Mouse (Mus musculus): ENCODE measurements around the gene Hist2h2aa1. TPM values are rescaled to one million over a fixed set of nuclear protein-coding genes. Genes with fewer than 3 reads are reported as not detected.
"Not testable (repeated sequence)": the region's sequence is repeated elsewhere in the genome, so short reads cannot be mapped to it uniquely, and the experiment has no call there.

The Hist2h2aa1 gene
- polyA plus RNA-seq, 1 experiment from 2014 or later, result 55.7 TPM

GRCm38 (mm10) chr3:96264404-96264949 lies 19.2 kb downstream of the Hist2h2aa1 start:
- H3K36me3 ChIP-seq (ENCODE audit: control insufficient read depth, insufficient read depth), result no peaks in the 10 kb centered on the region

DNA sequence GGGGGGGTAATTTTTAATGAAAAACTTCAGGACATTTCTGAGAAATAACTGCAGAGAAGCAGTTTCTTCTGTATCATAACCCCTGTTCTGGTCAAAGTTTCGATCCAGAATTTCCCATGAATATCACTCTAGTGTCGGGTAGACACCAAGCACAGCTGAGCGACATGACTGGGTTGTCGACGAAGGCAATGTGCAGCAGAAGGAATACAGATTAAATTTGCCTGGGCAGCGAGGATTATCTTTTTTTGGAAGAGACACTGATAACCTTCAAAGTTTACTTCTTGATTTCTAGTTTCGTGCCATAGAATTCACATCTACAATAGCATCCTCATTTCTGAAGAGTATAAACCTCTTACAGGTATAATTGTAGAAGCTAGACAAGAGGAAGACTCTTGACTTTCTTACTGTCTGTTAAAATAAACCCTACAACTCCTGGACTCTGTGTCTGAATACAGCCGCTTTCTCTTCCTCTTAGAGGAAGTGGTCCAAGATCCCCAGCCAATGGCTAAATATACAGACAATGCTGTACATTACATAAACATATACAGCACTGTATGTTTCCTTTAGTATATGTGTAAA lies 20.9 kb downstream of the Hist2h2aa1 start:
- Histone ChIP-seq H3K27ac (ENCODE audit: low read depth, low read length) (no peak overlapping the region), H3K4me3 (ENCODE audit: low read depth, low read length) (no peak overlapping the region), H3K36me3 (ENCODE audit: control insufficient read depth, insufficient read depth) (no peaks in the 10 kb centered on the region), H3K9ac (ENCODE audit: low read depth, low read length) (no peak overlapping the region), H3K9me3 (ENCODE audit: control insufficient read depth) (no peaks in the 10 kb centered on the region), H3K27me3 (replicated peaks; ENCODE audit: control insufficient read depth, insufficient read depth, low read length) (no peaks in the 10 kb centered on the region), H3K4me1 (replicated peaks; ENCODE audit: control insufficient read depth, insufficient read depth, low read length) (no peaks in the 10 kb centered on the region; the same call in 1 of the 2 replicates), H3K4me2 (replicated peaks; ENCODE audit: low read depth) (no peak overlapping the region)
- 87% methylated on average over 8 of the region's 8 CpGs for WGBS
- ATAC-seq, result no peak
- TF ChIP-seq CTCF (IDR thresholded peaks at IDR 0.05; ENCODE audit: low read depth), result no peak

More at GRCm38 (mm10) chr3:96264404-96264949, 19.2 kb downstream of the Hist2h2aa1 start:
- Histone ChIP-seq H3K27ac (ENCODE audit: low read depth, low read length) (peak overlapping the region; percentile 94; the same call in 1 of the 2 replicates), H3K27me3 (replicated peaks; ENCODE audit: control insufficient read depth, insufficient read depth, low read length) (no peaks in the 10 kb centered on the region), H3K4me2 (replicated peaks; ENCODE audit: low read depth) (peak overlapping the region; percentile 85), H3K9ac (ENCODE audit: low read depth, low read length) (0 out of 2 replicates have a peak overlapping the region, but pooled peaks have one; percentile 72), H3K9me3 (ENCODE audit: control insufficient read depth) (no peaks in the 10 kb centered on the region), H3K4me3 (ENCODE audit: low read depth, low read length) (no peak overlapping the region), H3K4me1 (replicated peaks; ENCODE audit: control insufficient read depth, insufficient read depth, low read length) (no peaks in the 10 kb centered on the region)
- no peak for TF ChIP-seq CTCF (IDR thresholded peaks at IDR 0.05; ENCODE audit: low read depth)
- ATAC-seq, result no peak
- WGBS, result 70% methylated on average over 7 of the region's 7 CpGs

DNA sequence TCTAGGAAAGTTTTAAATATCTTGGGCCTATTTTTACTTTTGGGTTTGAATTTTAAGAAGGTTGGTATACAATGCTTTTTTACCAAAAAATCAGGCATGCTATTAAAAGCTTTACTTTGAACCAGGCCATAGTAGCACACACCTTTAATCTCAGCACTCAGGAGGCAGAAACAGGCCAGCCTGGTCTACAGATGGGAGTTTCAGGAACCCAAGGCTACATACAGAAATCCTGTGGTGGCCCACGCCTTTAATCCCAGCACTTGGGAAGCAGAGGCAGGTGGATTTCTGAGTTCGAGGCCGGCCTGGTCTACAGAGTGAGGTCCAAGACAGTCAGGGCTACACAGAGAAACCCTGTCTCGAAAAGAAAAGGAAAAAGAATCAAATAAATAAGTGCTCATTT lies 22.2 kb downstream of the Hist2h2aa1 start:
- TF ChIP-seq CTCF (IDR thresholded peaks at IDR 0.05; ENCODE audit: low read depth), result no peak
- H3K4me3 ChIP-seq (ENCODE audit: low read depth, low read length), result no peak overlapping the region
- H3K9ac ChIP-seq (ENCODE audit: low read depth, low read length), result no peak overlapping the region
- no peaks in the 10 kb centered on the region for H3K36me3 ChIP-seq (ENCODE audit: control insufficient read depth, insufficient read depth)
- H3K4me1 ChIP-seq (replicated peaks; ENCODE audit: control insufficient read depth, insufficient read depth, low read length), result no peaks in the 10 kb centered on the region; the same call in 1 of the 2 replicates
- no peak overlapping the region for H3K27ac ChIP-seq (ENCODE audit: low read depth, low read length)
- H3K9me3 ChIP-seq (ENCODE audit: control insufficient read depth), result no peaks in the 10 kb centered on the region
- WGBS, result 80% methylated on average over 4 of the region's 4 CpGs
- no peak for ATAC-seq
- peak overlapping the region; percentile 63 for H3K4me2 ChIP-seq (replicated peaks; ENCODE audit: low read depth)
- H3K27me3 ChIP-seq (replicated peaks; ENCODE audit: control insufficient read depth, insufficient read depth, low read length), result no peaks in the 10 kb centered on the region

DNA sequence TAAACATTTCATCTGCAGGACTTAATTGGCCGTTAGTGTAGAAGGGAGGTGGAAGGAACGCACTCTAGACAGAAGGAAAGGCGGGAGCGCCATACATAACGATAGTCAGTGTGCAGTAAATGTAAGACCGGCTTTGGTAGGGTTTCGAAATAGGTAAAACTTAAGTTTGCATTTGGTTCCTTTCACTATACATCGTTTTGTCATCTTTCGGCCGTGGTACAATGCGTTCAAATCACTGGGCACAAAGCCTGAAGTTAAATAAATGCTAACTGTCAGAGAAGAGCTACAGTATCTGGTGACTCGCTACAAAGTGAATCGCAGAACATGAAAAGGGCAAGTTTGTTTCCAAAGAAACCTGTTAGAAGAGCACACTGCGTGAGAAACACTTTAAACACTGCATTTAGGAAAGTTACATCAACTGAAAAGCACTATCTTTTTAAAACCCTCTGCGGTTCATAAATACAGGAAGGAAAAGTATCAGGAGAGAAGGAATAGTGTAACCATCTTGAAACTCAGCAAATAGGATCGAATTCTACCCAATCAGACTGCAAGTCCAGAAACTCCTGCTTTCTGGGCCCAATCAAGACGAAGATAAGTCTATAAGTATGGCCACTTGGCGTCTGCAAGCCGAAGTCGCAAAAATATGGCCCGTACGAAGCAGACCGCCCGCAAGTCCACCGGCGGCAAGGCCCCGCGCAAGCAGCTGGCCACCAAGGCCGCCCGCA lies 22.9 kb downstream of the Hist2h2aa1 start, which contains the start of gene Hist2h3b:
Hist2h3b (plus strand) TSS at position 604 of the 725 bp plus-strand sequence.
- H3K9me3 ChIP-seq (ENCODE audit: control insufficient read depth), result no peaks in the 10 kb centered on the region
- no peak for TF ChIP-seq CTCF (IDR thresholded peaks at IDR 0.05; ENCODE audit: low read depth)
- H3K36me3 ChIP-seq (ENCODE audit: control insufficient read depth, insufficient read depth), result no peaks in the 10 kb centered on the region
- H3K27ac ChIP-seq (ENCODE audit: low read depth, low read length), result peak within 1 kb of the TSS; percentile 87
- no peaks in the 10 kb centered on the region for H3K27me3 ChIP-seq (replicated peaks; ENCODE audit: control insufficient read depth, insufficient read depth, low read length)
- peak within 1 kb of the TSS; percentile 51 for H3K9ac ChIP-seq (ENCODE audit: low read depth, low read length)
- H3K4me3 ChIP-seq (ENCODE audit: low read depth, low read length), result peak within 1 kb of the TSS; percentile 43
- peak; percentile 64 for ATAC-seq
- WGBS, result 12% methylated on average over 29 of the region's 30 CpGs
- peak within 1 kb of the TSS; percentile 86 for H3K4me2 ChIP-seq (replicated peaks; ENCODE audit: low read depth)
- H3K4me1 ChIP-seq (replicated peaks; ENCODE audit: control insufficient read depth, insufficient read depth, low read length), result no peaks in the 10 kb centered on the region; the same call in 1 of the 2 replicates

GRCm38 (mm10) chr3:96268776-96269378 lies 23.6 kb downstream of the Hist2h2aa1 start:
- H3K27me3 ChIP-seq (replicated peaks; ENCODE audit: control insufficient read depth, insufficient read depth, low read length); H3K4me1 ChIP-seq (replicated peaks; ENCODE audit: control insufficient read depth, insufficient read depth, low read length); H3K9me3 ChIP-seq (ENCODE audit: control insufficient read depth); H3K36me3 ChIP-seq (ENCODE audit: control insufficient read depth, insufficient read depth): not testable (repeated sequence)
- WGBS, result 1% methylated on average over 11 of the region's 44 CpGs
- TF ChIP-seq CTCF (IDR thresholded peaks at IDR 0.05; ENCODE audit: low read depth), result 0 out of 2 replicates have a peak, but pooled peaks have one; percentile 9
- Histone ChIP-seq H3K4me3 (ENCODE audit: low read depth, low read length) (peak overlapping the region; percentile 43), H3K4me2 (replicated peaks; ENCODE audit: low read depth) (peak overlapping the region; percentile 86), H3K27ac (ENCODE audit: low read depth, low read length) (peak overlapping the region; percentile 87), H3K9ac (ENCODE audit: low read depth, low read length) (peak overlapping the region; percentile 51)
- ATAC-seq, result peak; percentile 40
